Mouse (Mus musculus) right cerebral cortex, postnatal 36 days (tissue): ENCODE measurements around the gene Ntrk3.

ENCODE experiments used
- DNase-seq, 2 experiments: peaks; one replicate each; pipeline ENCODE4 v3.0.0; 2022; ENCODE audit warnings: low spot score in 2 of 2, mixed read lengths in 1 of 2

The Ntrk3 gene

GRCm38 (mm10) chr7:78720989-78721816 is 16.6 kb downstream of the Ntrk3 start:
- DNase-seq: no peak

GRCm38 (mm10) chr7:78719795-78720460 is 17.9 kb downstream of the Ntrk3 start:
- no peak for DNase-seq

GRCm38 (mm10) chr7:78719117-78719516 is 18.7 kb downstream of the Ntrk3 start:
- DNase-seq: peak in 1 of 2 experiments; percentile 22

- DNase-seq: peak; percentile 66 to 70
Observed at GRCm38 (mm10) chr7:78718191-78718609, 19.6 kb downstream of the Ntrk3 start.

- DNase-seq: peak in 1 of 2 experiments; percentile 40
Observed at GRCm38 (mm10) chr7:78707708-78708107, 30.1 kb downstream of the Ntrk3 start.

- no peak for DNase-seq
Observed at GRCm38 (mm10) chr7:78707122-78707521, 30.7 kb downstream of the Ntrk3 start.

- DNase-seq: no peak
Observed at GRCm38 (mm10) chr7:78702676-78703075, 35.1 kb downstream of the Ntrk3 start.

- DNase-seq: no peak
Observed at GRCm38 (mm10) chr7:78695200-78695599, 42.6 kb downstream of the Ntrk3 start.

- no peak for DNase-seq
Observed at GRCm38 (mm10) chr7:78693148-78693547, 44.7 kb downstream of the Ntrk3 start.

- DNase-seq: peak; percentile 48 to 71
Observed at GRCm38 (mm10) chr7:78690956-78691355, 46.9 kb downstream of the Ntrk3 start.

- DNase-seq: no peak
Observed at GRCm38 (mm10) chr7:78684943-78685342, 52.9 kb downstream of the Ntrk3 start.

GRCm38 (mm10) chr7:78680871-78681270 is 56.9 kb downstream of the Ntrk3 start:
- no peak for DNase-seq

GRCm38 (mm10) chr7:78669407-78669806 is 68.4 kb downstream of the Ntrk3 start:
- DNase-seq: peak; percentile 29 to 34

GRCm38 (mm10) chr7:78668916-78669315 is 68.9 kb downstream of the Ntrk3 start:
- no peak for DNase-seq

GRCm38 (mm10) chr7:78668003-78668635 is 69.7 kb downstream of the Ntrk3 start:
- peak in 1 of 2 experiments; percentile 24 for DNase-seq

GRCm38 (mm10) chr7:78660832-78661231 is 77.0 kb downstream of the Ntrk3 start:
- DNase-seq: peak; percentile 43 to 75

GRCm38 (mm10) chr7:78659846-78660245 is 78.0 kb downstream of the Ntrk3 start:
- DNase-seq: no peak

GRCm38 (mm10) chr7:78658026-78658425 is 79.8 kb downstream of the Ntrk3 start:
- no peak for DNase-seq

GRCm38 (mm10) chr7:78656181-78656580 is 81.6 kb downstream of the Ntrk3 start:
- DNase-seq: no peak

GRCm38 (mm10) chr7:78653686-78654085 is 84.1 kb downstream of the Ntrk3 start:
- no peak for DNase-seq

- DNase-seq: no peak
Observed at GRCm38 (mm10) chr7:78652296-78652695, 85.5 kb downstream of the Ntrk3 start.

- DNase-seq: no peak
Observed at GRCm38 (mm10) chr7:78651540-78651939, 86.3 kb downstream of the Ntrk3 start.
